Mouse (Mus musculus) layer of hippocampus, adult 8-10 months (tissue): ENCODE data around the gene Atp6v1fnb. TPM values are rescaled to one million over a fixed set of nuclear protein-coding genes. Genes with fewer than 3 reads are reported as not detected.

Source experiments
- total RNA-seq, 4 experiments: library from RNA; stranded (reverse); gene quantifications; 2 replicates each; pipeline ENCODE4 v1.2.4; 2022

The Atp6v1fnb gene
- total RNA-seq, 4 experiments from 2014 or later, result 0.61 to 0.75 TPM; not detected in 2

Other genes with a start within 250 kb of the Atp6v1fnb start
- gene Hilpda, start 198.9 kb upstream of the Atp6v1fnb start, total RNA-seq, result 1 to 10 TPM; 4.9 to 9.0 (median 6.6) TPM
- under 1 TPM in 3 of 4 experiments, not detected in 1; 0.38 to 0.55 (median 0.54) TPM for gene Fam71f2, start 191.8 kb upstream of the Atp6v1fnb start, total RNA-seq
- gene Fam71f1, start 152.3 kb upstream of the Atp6v1fnb start, total RNA-seq, result not detected
- 10 to 100 TPM; 65.8 to 71.3 (median 69.3) TPM for gene Calu, start 123.4 kb upstream of the Atp6v1fnb start, total RNA-seq
- under 1 TPM in 2 of 4 experiments, not detected in 2; 0.33 to 0.80 TPM for gene Opn1sw, start 83.0 kb upstream of the Atp6v1fnb start, total RNA-seq
- 10 to 100 TPM; 77.8 to 87.7 (median 83.6) TPM for gene Ccdc136, start 75.1 kb upstream of the Atp6v1fnb start, total RNA-seq
- 1 to 10 TPM; 2.1 to 8.8 (median 5.4) TPM for gene Flnc, start 38.2 kb upstream of the Atp6v1fnb start, total RNA-seq
- gene Atp6v1f, start 3.7 kb upstream of the Atp6v1fnb start, total RNA-seq, result 100 to 1,000 TPM; 221 to 280 (median 257) TPM
- 1 to 10 TPM; 1.4 to 3.5 (median 1.8) TPM for gene Kcp, start 36.5 kb downstream of the Atp6v1fnb start, total RNA-seq
- 10 to 100 TPM in 2 of 4 experiments, 1 to 10 TPM in 2; 3.8 to 16.9 (median 12.2) TPM for gene Irf5, start 55.2 kb downstream of the Atp6v1fnb start, total RNA-seq
- gene Tnpo3, start 138.4 kb downstream of the Atp6v1fnb start, total RNA-seq, result 10 to 100 TPM; 67.0 to 78.6 (median 73.2) TPM
- gene Tspan33, start 222.8 kb downstream of the Atp6v1fnb start, total RNA-seq, result 10 to 100 TPM; 28.4 to 37.6 (median 33.5) TPM